Mouse (Mus musculus) erythroid progenitor cell, adult 5-6 weeks (primary cell): ENCODE data around the gene Atf6b. TPM values are rescaled to one million over a fixed set of nuclear protein-coding genes. Genes with fewer than 3 reads are reported as not detected.

Source experiments
- ATAC-seq: replicated peaks from 2 replicates; pipeline ENCODE4 v1.8.0; 2016; ENCODE audit warnings: moderate number of reproducible peaks, mild to moderate bottlenecking, moderate TSS enrichment, inconsistent platforms; ENCODE audit not compliant: poor library complexity, low FRiP score, severe bottlenecking
- total RNA-seq, 2 experiments: library from RNA; stranded (forward) in 1 of 2; stranded (reverse) in 1 of 2; fragments of 150-400 nt in 1 of 2; fragments of 186-747, 209-891 nt in 1 of 2; gene quantifications; 2 replicates each; pipeline versions ENCODE4 v1.2.3 to v1.2.4; 2015 to 2017; ENCODE audit warnings: low replicate concordance in 2 of 2

Gene Atf6b
- total RNA-seq, 2 experiments from 2014 or later = 2.6 to 5.4 TPM

DNA sequence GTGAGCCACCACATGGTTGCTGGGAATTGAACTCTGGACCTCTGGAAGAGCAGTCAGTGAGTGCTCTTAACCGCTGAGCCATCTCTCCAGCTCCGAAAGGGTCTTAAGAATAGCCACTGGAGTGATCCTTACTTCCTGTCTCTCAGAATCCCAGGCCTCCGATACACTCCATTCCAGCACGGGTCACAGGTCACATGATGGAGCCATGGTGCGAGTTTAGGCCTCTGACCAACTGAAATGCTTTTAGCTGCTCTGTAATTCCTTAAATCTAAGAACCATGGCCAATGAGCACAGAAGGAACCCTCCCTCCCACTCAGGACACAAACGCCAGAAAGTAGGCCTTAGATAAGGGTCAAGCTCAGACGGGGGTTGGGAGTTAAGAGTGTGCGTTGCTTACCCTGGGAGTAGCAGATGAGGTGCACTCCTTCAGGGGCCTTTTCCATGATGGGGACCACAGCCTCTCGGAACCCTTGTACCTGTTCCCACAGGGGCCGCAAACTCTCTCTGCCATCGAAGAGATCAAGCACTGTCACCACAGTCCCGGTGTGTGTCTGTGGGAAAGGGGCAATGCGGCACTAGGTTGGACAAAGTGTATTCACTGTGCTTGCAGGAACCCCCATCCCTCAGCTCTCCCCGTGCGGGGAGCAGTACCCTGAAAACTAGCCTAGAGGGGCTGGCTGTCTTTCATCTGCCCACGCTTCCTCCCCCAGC lies 20.7 kb upstream of the Atf6b start:
- no peak for ATAC-seq

DNA sequence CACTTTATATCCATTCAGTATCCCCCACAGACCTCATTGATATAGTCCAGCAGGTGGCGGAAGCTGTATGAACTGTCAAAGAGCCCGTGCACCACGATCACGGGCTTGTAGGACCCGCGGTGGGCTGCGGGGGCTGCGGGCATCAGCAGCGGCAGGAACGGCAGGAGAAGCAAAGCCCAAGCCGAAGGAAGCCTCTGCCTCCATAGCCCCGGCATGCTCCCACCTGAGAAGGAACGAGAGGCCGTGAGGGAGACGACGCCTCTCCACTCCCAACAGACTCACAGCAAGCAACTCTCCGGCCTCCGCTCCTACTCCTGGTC lies 20.2 kb upstream of the Atf6b start:
- peak; percentile 36 for ATAC-seq

DNA sequence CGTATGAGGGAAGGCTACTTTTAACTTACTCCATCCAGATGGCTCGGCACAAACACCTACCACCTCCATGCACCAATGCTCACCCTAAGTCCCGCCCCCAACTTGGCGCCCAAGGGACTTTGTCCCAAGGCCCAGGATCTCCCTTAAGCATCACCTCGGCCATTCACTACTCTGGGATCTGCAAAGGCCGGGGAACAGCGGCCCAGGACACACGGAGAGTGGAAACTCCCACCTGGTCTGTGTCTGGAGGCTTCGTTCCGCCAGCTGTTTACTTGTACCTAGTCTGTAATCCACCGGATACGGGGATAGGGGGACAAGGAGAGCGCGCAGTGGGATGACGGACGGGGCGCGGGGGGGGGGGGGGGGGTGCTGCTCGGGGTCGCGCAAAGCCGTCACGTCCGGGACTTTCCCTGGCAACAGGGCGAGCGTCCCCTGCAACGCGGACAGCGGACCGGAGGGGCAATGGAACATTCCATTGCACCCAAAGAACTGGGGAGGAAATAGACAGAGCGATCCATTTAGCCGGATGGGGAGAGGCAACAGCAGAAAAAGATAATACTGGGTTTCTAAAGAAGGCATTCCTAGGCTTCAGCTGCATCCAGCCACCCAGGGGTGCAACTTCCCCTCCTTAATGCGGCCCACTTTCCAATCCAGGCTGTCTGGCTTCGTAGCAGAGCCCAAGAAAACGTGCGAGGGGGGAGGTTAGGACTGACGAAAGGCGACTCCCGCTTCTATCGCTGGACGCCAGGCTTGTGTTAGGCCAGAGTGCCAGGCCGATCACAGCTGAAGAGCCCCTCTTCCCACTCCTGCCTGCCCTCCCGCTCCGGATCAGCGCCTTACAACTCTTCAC lies 19.6 kb upstream of the Atf6b start:
- ATAC-seq = peak; percentile 61

DNA sequence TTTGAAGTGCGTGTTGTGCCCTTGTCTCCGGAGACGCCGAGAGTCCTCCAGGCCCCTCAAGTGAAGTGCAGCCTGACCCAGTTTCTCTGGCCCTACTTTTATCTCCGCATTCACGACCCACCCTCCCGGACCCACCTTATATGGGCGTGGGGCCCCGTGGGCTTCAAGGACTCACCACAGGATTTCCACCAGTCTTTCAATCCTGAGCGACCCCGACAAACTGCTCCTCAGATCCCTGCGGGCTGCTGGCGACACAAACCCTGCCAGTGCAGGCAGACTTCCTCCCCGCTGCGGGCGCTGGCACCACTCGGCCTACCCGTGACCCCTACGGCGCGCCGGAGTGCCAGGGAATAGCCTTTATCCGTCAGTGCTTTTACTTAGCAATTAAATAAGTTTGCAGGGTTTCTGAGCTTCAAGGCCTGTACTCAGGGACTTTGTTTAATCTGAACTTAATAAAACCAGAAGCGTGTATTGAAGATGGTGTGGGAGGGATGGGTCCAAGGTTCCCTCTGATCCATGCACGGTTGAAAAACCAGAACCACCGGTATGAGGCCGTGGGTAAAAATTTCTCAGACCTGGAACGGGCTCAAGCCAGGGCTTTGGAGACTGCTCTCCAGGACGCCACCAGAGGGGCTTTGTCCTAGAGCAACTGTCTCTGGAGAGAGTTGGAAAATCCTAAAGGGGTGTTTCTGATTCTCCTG lies 18.9 kb upstream of the Atf6b start, which contains the start of gene Ppt2:
TSS of gene Ppt2 (minus strand) at position 568 of the 701 bp plus-strand sequence.
- ATAC-seq = no peak

DNA sequence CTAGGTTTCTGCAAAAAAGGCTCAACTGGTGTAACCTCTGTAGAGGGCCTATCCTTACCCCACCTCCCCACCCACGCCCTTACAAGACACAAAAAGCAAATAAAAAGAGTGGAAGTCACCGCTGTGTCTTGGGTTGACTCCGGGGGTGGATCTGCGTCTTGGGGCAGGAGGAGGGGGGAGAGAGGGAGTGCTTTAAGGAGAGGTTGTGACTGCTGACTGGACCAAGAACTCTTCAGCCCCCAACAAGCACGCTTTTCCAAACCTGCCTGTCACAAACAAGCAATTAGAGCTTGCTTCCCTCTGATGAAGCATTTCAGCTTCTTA lies 18.3 kb upstream of the Atf6b start:
- ATAC-seq = no peak

DNA sequence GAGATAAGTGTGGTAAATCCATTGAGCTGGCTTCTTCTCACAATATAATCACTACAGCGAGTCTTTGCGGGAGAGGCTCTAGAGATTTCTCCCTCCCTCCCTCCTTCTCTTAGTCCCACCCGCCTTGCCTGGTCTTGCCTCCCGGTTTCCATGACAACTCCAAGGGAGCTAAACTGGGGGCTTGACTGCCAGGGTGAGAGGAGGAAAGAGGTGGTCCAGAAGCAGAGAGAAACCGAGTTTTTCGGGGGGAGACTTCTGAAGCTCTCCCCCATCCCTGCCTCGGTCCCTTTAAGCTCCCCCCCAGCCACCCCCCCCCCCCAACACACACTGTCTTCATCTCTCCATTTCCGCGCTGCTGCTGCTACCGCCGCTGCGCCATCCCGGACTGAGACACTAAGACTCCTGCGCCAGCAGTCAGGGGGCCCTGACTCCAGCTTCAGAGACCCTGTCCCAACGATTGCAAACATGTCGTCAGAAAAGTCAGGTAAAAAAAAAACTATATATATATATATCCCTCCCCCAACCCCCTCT lies 17.7 kb upstream of the Atf6b start, which contains the start of gene Prrt1:
TSS of gene Prrt1 (plus strand) at position 313 of the 531 bp plus-strand sequence.
- no peak for ATAC-seq

DNA sequence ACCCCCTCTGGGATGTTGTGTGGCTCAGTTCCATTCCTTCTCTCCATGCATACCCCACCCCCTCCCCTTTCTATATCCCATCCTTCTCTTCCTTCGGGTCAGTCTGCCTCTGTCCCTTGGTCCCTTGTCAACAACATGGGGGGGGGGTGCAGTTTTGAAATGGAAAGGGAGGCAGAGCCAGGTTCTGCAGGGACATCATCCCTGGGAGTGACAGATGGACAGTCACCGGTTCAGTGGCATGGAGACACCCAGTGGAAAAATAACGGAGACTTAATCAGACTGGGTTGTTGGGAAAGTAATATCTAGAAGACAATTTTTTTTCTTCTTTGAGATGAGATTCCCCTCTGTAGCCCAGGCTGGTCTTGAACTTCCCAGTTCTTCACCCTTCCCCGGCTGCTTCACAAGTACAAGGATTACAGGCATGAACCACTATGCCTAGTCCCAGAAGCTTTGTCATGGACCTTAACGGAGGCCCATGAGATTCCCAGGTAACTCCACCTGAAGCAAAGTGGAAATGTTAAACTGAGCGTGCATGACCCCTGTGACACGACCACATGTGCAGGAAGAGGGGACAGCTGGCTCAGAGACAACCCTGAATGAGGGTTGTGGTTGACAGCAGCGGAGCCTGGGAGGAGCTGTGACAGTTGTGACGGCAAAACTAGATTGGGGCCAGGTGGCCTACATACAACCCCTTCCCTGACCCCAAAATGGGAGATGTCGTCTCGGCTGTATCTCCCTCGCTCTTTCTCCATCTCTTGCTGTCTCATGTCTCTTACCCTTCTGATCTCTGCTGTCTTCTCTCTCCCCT lies 16.9 kb upstream of the Atf6b start:
- ATAC-seq = no peak

DNA sequence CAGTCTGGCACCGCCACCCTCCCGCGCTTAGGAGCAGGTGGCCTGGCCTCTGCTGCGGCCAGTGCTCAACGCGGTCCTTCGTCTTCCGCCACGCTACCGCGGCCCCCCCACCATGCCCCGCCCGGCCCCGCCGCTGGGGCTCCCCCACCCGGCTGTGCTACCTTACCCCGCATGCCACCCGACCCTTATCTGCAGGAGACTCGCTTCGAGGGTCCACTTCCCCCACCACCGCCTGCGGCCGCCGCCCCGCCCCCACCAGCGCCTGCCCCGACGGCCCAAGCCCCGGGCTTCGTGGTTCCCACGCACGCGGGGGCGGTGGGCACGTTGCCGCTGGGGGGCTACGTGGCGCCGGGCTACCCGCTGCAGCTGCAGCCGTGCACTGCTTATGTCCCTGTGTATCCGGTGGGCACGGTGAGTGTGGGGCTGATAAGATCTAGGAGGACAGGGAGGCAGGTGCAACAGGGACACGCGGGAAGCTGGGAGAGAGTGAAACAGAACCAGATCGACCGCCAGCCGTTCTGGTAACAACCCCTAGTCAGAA lies 16.1 kb upstream of the Atf6b start:
- no peak for ATAC-seq

DNA sequence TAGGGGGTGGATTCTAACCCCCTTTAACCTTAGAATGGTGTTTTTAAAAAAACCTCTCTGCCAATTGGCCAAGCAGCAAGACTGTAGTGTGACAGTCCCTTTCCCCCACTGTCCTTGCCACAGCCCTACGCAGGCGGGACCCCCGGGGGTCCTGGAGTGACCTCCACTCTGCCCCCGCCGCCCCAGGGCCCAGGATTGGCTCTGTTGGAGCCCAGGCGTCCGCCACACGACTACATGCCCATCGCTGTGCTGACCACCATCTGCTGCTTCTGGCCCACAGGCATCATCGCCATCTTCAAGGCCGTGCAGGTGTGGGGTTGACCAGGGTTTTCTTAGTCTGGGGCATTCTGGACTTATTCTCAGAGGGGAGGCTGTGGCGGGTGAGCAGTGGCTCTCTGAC lies 15.3 kb upstream of the Atf6b start:
- no peak for ATAC-seq

DNA sequence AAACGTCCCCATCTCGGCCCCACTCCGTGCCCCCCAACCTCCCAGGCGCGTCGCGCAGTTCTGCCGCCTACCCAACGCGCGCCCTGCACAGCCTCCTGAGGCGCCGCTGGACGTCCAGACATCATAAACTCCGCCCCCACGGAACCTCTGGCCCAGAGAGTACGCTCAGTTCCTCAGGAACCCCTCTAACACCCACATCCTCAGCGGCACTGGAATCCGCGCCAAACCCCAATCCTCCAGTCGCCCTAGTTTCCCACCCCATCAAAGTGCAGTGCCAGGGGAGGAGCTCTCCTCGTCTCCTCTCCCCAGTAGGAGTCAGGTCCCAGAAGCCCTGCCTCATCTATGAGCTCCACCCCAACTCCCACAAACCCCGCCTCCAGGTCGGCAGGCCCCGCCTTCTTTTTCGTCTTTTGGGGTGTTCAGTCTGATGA lies 14.7 kb upstream of the Atf6b start:
- 0 out of 2 replicates have a peak, but pooled peaks have one; percentile 44 for ATAC-seq

DNA sequence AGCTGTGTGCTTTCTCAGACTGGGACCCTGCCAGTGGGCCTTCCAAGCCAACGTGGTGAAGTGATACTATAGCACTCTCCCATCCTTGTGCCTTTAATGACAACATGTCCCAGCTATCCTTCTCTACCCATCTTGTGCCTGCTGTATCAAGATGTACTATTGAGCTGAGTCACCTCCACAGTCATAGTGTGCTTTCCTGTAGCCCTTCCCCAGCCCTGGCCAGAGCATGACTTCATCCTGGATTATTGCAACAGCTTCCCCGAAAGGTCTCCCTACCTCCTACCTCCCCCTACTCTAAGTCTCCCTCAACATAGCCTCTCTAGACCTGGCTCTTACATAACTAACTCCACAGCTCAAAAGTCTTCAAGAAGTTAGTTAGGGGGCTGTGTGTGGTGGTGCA lies 11.3 kb upstream of the Atf6b start:
- no peak for ATAC-seq

DNA sequence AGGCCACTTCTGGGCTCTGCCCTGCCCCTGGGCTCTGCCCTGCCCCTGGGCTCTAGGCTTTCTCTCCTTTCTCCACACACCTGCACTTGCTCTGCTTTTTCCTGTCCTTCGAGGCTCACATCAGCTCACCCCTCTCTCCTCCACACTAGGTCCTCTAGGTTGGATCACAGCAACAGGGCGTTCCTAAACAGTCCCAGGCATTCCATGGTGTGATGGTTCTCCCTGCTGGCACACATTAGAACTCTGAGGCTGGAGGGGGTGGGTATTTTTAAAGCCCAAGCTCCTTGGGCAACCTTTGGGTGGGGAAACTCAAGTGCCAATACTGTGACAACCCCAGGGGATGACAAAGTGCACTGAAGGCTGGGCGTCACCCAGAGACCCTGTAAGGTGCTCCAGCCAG lies 9.5 kb upstream of the Atf6b start:
- no peak for ATAC-seq

DNA sequence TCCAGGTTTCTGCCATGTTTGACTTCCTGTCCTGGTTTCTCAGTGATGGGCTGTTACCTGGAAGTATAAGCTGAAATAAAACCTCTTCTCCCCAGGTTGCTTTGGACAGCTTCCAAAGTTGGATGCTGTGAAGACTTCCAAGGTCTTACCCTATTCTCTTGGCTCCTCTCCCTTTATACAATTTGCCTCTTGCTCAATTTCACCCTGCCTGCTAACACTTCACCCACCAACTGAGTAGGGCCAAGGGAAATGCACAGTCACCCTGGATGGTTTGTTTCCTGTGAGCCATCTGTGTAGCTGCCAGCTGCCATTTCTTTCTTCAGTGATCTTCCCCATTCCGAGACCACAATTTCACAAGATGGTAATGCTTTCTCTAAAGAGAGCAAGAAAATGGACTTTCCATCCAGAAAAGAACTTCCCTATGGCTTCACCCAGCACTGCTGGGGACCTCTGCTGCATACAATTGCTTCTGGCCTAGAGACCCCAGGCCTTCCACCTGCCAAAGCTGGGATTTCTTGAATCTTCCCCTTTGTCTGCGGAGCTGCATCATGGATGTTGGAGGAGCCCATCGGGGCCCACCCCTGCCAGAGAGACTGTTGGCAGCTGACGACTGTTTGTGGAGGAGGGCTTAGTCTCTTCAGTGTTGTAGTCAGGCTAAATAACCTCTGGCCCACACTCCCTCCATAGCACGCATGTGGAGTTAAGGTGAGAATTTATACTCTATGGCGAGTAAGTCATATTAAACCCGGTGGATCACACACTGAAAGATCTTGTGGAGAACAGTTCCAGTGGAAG lies 7.3 kb upstream of the Atf6b start:
- no peak for ATAC-seq

DNA sequence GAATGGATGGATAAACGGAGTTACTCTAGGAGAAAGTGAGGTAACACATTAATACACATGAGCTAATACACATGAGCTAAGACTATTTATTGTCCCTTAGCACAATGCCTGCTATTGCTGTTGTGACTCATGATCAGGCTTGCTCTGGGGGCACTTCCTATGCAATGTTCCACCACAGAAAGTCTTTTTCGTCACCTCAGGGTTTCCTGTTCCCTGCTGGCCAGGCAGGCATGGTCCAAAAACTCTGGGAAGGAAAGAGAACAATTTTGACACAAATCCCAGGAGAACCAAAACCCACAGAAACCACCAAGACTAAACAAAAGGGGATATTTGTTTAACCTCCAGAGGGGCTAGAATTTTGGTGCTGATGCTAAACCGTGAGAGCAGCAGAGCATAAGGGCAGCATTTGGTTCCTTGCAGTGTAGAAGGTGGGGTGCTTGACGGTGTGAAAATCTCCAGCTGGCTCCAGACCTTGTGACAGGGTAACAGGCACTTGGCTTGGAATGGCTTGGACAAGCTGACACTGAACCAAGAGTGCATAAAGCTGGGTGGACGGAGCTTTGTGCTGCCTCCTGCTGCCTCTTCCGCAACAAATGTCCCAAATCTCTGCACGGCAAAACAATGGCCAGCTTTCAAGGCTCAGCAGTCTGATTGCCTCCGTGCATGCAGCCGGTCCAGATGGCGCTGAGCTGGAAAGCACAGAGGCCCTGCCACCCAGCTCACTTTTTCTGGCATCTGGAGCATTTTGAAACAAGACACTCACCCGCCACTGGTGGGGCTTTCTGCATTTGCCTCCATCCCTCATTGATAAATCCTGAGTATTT lies 6.0 kb upstream of the Atf6b start:
- no peak for ATAC-seq

DNA sequence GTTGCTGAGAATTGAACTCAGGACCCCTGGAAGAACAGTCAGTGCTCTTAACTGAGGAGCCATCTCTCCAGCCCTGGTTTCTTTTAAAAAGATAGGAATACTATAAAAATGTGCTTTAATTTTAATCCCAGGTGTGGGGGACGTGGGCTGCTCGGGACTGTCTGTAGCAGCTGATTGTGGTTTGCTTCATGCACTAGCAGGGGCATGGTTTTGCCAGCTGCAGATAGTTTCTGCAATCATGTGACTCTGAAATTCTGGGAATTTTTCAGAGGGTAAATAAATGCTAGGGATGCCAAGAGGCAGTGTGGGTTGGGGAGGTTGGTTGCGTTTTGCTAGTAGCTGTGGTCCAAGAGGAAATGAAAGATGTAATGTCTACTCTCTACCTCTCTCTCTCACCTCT lies 5.0 kb upstream of the Atf6b start:
- ATAC-seq = no peak

DNA sequence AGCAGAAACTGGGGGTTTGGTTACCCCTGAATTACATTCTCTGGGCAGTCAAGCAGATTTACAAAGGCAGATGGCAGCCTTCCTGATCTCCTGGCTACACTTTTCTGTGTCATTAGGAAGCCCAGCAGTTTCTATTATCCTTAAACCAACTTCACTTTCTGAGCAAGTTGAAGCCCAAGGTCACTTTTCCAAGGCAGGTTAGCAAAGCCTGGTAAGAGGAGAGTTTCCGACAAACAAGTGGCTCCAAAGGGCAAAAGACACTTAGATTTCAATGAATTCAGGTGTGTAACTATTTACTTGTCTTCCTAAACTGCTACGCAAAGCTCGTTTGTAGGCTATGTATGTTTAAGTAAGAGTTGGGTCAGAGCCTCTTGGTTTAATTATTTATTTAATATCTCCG lies 3.6 kb upstream of the Atf6b start:
- no peak for ATAC-seq

DNA sequence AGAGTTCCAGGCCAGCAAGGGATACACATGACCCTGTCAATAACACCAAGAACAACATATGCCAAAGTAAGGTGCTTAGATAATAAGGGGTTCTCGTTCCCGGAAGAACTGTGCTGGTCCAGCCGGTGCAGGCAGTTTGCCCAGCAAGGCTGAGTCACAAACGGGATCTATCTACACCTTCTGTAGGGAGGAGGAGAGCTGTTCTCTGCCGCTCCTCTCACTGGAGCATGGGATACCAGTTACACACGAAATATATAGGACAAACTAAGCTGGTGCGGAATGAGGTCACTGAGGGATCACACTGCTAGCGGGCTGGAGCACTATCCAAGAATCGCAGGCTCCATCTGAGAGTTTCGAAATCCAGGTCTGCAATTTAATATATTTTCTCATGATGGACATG lies 3.0 kb upstream of the Atf6b start:
- no peak for ATAC-seq

DNA sequence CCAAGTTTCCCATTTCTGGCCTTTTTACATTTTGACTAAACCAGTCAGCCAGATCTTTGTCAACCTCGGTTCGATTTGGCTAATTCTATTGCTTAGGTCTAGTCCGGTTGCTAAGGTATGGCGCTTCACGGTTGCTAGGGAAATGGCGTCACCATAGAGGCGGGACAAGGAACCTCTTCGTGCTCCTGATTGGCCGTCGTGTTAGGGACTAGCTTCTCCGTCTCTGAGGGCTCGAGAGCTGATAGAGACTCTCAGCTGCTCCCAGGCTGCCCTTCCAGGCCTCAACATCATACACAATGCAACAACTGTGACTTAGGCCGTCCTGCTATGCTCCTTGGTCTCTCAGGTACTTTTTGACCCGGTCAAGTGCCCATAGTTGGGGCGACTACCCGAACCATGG lies 2.3 kb upstream of the Atf6b start, which contains the start of gene Fkbpl:
TSS of gene Fkbpl (plus strand) at position 157 of the 400 bp plus-strand sequence.
- ATAC-seq = peak; percentile 78
